Mouse (Mus musculus): ENCODE results near the gene Bsnd.

- TF ChIP-seq CTCF (conservative IDR thresholded peaks at IDR 0.05; ENCODE audit: low read length) = no peak
- no peak for TF ChIP-seq POU5F1 (IDR thresholded peaks at IDR 0.05; ENCODE audit: borderline replicate concordance, low read length)
Observed at GRCm38 (mm10) chr4:106492116-106492515, at the start of gene Bsnd.
